Mouse (Mus musculus) thymus, adult 2 months (tissue): Measurements from ENCODE around the gene Hs6st1.

ENCODE experiments used
- CTCF ChIP-seq: fragments of 200-500 bp; IDR thresholded peaks from 2 replicates; pipeline ENCODE4 v1.5.1; 2012; ENCODE audit warnings: mild to moderate bottlenecking, control low read depth, low read length, moderate library complexity, borderline replicate concordance; ENCODE audit not compliant: control insufficient read depth, poor library complexity, insufficient read depth; ENCODE audit errors: extremely low read depth
- POLR2A ChIP-seq: fragments of 200-500 bp; IDR thresholded peaks from 2 replicates; pipeline ENCODE4 v1.6.1; 2012; ENCODE audit warnings: mild to moderate bottlenecking, low read length, control low read depth, moderate library complexity; ENCODE audit not compliant: control insufficient read depth, poor library complexity, insufficient read depth; ENCODE audit errors: extremely low read depth

- TF ChIP-seq CTCF (no peak), POLR2A (no peak)
Observed at GRCm38 (mm10) chr1:36095423-36096272, 27.4 kb downstream of the Hs6st1 start.
